Mouse (Mus musculus) spleen, embryonic (tissue): Measurements from ENCODE around the gene Hoxb13.

Experiments used
- CTCF ChIA-PET: fragments of 350-600 bp; sonication (Branson Sonifier 250); formaldehyde crosslinking; loops from one replicate; lab custom pipeline; 2022; lab: Charles Lee

Hoxb13 gene

DNA sequence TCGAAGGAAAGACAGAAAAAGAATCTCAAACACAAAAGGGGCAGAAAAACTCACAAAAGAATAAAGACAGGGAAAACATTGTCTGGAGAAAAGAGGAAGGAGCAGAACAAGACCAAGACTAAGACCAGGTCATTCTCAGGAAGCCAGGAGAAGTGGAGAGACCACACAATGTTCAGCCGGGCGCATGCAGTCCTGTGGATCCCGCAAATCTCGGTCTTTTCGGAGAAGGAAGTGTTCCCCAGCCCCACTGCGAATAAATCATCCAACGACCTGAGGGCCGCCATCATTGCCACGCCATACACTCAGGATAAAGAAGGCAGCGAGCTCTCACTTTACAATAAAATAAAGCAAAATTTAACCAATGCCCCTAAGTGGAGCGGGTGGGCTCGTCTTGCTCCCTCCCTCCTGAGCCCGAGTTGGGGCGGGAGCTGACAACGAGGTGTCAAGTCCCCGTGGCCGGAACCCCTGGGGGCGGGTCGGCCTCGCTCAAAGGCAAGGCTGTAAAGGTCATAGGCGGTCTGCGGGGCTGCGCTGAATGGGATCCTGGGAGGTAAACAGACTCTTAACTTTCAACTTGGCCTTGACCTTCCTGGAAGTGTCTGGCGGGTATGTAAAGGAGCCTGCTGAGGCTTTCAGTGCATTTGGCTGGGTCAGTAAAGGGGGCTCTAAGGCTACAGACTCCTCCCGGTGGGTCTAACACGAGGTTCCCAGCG lies 4.2 kb upstream of the Hoxb13 start:
- CTCF ChIA-PET, result interaction anchor here (0.6 kb wide), 1 partner anchor 1076 kb away, joined by 3 read pairs; no protein-coding TSS in a partner anchor

DNA sequence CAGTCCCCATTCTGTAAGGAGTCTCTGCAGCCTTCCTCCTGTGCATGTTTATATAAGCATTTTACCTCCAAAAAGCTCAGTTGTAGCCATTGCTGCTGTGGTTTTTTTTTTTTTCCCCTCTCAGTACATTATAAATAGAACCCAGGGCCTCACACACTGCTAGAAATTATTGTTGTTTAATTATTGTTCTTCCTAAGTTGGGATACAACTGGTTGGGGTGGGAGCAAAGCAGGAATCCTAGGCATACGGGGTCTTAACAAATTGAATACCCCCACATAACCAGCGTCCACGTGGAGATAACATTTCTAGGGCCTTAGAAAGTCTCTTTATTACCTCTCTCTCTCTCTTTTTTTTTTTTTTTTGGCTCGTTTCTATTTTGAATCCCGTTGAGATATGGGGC lies 3.0 kb upstream of the Hoxb13 start:
- CTCF ChIA-PET, result no interaction called here

DNA sequence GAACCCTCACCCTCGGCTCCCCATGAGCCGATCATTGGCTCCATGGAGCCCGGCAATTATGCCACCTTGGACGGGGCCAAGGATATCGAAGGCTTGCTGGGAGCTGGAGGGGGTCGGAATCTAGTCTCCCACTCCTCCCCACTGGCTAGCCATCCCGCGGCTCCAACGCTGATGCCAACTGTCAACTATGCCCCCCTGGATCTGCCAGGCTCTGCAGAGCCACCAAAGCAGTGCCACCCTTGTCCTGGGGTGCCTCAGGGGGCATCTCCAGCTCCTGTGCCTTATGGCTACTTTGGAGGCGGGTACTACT lies 240 bp downstream of the Hoxb13 start:
- CTCF ChIA-PET, result no interaction called here

DNA sequence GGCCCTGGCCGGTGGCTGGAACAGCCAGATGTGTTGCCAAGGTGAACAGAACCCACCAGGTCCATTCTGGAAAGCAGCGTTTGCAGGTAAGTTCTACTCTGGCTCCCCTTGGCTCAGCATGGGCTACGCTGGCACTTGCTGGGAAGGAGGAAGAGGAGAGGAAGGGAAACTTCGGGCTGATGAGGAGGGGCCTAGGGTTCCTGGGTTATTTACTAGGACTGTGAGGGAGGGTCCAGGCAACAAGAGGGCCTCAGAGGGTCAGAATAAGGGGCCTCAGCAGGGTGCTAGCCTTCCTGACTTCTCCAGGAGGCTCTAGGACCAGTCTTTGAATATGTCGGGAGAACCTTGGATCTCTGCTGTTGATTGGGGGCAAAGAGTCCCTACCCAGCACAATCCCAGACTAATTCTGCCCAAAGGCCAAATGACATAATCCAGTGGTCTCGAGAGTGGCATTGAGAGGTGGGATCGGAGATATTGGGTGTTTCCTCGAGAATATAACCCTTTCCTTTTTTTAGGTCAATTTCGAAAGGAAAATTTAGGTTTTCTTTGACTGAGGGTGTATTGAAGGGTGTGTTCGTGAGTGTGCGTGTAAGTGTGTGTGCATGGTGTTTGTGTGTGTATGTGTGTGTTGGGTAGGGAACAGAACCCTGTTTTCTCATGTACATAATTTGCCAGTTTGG lies 985 bp downstream of the Hoxb13 start:
- CTCF ChIA-PET, result no interaction called here

DNA sequence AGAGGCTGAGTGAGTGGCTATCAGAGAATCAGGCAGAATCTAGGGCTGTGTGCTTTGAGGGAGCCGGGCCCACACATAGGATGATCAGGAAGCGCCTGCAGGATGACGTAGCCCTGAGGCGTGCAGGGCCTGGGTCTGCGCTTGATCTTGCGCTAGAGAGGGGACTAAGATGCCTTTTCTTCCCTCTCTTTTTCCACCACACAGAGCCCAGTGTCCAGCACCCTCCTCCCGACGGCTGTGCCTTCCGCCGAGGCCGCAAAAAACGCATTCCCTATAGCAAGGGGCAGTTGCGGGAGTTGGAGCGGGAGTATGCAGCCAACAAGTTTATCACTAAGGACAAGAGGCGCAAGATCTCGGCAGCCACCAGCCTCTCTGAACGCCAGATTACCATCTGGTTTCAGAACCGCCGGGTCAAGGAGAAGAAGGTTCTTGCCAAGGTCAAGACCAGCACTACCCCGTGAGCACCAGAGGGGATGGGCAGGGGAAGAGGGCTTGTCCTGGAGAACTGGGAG lies 1.7 kb downstream of the Hoxb13 start:
- CTCF ChIA-PET, result no interaction called here

DNA sequence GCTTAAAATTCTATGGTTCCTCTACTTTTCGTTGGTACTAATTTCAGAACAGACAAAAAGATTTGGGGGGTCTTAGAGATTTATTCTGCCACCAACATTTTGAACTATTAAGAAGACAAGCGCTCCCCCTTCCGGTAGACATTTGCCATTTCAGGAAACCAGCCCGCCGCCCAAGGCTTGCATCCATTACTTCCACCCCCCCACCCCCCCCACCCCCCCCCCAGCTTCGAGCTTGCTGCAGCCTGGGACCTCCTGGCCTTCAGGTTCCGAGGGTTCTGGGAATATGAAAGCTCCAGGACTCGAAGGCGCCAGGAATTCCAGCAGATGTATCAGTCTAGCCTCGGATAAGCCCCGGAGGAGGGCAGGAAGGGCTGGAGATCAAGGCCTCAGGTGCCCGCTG lies 4.5 kb downstream of the Hoxb13 start:
- CTCF ChIA-PET, result no interaction called here

DNA sequence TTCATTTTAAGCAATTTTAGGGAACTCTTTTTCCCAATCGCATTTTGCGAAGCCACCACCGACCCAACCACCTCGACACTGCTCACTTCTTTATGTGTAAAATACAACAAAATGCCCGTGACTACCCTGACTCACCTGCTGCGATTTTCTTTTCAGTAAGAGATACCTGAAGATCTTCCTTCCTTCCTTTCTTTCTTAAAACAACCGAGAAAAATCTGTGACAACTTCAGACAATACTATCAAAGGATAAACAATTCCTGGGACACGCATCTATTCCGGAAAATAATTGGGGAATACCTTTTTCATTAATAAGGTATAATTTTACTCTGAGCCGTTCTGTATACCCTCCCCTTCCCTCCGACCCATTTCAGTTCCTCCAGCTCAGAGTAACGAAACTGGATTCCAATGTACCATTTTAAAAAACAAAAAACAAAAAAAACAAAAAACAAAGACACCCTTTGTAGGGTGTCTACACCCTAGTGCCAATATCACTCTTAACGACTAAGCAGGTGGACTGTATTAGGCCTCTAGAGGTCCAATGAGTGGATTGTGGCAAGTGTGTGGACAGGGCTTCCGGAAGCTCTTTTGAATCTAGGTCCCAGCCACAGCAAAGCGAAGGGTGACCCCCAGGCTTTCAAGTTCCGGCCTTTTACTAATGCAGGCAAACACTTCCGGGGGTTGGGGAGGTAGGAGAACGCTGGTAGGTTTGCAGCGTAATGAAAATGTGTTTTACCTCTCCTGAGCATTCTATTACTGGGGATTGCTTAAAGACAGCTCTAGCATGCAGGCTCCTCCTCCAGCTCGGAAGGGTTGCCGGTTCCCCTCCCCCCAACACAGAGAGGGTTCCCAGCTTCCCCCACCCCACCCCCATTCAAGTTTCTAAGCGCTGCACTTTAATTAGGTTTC lies 5.3 kb downstream of the Hoxb13 start:
- CTCF ChIA-PET, result interaction anchor here (0.6 kb wide), 1 partner anchor 72 kb away, joined by 7 read pairs; no protein-coding TSS in a partner anchor

DNA sequence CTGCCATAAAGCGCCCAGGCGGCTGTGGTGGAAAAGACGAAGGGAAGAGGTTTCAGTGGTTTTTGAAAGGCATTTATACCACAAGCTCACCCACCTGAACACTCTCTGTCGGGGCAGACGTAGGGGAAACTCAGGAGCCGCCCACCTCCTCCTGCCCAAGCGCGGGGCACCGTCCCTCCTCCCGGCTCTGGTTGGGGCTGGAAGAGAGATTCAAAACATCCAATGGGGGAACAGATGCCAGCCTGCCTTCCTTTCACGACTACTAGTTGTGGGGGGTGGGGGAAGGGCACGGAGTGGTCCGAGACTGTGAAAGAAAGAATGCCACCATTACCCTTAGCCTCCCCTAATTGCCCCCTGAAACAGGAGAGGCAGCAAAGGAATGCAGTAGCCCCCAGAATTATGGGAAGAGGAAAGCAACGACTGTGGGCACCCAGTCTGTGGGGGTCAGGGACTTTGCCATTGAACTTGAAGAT lies 6.1 kb downstream of the Hoxb13 start:
- CTCF ChIA-PET, result interaction anchor here (0.6 kb wide), 1 partner anchor 71 kb away, joined by 7 read pairs; no protein-coding TSS in a partner anchor

DNA sequence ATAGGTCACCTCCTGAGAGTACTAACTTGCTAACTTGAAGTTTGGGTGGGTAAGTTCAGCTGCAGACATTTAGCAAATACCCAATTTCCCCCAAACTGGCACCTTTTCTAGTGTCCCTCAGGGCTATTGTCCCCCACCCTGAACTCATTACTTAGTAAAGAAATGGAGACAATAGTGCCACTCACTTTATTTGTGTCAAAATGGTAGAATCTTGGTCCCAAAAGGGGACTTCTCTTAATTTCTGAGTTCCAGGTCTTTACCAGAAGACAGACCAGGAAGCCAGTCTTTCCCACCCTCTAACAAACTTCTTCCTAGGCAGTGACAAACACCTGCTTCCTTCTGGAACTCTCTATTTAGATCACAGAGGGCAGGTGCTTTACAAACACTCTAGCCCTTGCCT lies 7.6 kb downstream of the Hoxb13 start:
- CTCF ChIA-PET, result no interaction called here

DNA sequence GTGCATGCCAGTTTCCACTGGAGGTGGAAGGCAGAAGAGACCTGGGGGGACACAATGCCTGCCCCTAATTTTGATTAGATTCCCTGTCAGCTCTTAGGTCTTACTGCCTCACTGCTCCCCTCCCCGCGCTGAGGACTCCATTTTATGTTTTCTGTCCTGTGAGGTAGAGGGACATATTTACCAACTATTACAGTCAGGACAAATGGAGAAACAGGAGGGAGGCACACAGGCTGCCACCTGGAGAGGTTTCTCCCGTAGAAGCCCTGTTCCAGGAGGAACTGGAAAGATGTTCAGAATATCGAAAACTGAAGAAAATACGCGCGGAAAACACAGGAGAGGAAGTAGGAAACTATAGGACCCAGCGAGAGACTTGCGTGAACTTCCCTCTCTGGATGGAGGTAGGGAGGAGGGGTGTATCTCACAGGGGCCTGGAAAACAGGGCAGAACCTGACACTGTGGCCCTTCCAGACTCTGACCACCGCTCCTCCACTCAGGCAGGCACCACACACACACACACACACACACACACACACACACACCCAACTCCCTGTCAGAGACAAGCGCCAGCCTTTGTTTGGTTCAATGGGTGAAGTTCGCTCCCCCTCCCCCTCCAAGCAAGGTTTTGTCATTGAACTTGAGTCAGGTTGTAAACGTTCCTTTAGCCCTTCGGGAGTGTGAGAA lies 8.4 kb downstream of the Hoxb13 start:
- CTCF ChIA-PET, result no interaction called here

DNA sequence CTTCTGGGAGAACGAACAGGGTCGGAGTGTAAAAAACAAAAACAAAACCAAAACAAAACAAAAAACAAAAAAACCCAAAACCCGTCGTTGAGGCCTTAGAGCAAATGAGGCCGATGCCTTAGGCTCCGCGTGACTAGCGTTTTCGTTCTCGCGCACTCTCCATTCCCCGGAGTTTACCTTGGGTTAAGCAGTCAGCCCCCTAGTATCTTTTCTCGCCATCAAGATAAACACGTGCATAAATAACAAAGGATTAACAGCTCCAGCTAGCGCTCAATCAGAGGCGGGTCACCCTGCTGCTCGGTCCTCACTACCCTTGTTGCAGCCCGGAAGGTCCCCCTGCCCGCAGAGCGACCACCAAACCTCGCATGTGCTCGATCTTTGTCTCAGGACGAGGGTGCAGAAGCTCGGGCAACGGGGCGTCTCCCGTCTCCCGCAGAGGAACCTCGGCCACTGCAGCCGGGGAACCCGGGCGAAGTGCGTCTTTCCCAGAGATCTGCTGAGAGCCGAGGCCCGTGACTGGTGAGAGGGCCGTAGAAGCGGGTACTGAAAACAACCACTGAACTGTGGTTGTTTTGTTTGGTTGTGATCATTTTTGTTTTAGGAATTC lies 9.2 kb downstream of the Hoxb13 start:
- CTCF ChIA-PET, result no interaction called here

DNA sequence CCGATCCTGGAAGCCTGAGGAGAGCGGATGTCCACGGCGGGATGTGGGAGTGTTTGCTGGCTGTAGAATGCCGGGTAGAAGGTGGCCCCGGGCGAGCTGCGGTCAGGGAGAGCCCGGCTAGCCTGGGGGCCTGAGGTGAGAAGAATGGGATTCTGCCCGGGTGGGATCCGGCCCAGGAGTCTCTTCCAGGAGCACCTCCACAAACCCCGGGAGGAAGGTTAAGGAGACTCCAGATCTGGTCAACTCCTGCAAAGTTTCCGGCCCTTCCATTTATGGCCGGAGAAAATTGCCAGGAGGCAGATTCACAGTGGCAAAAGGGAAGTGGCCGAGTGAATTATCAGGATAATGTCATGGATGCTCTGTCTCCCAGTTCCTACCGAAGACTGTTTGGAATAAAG lies 9.7 kb downstream of the Hoxb13 start:
- CTCF ChIA-PET, result no interaction called here

DNA sequence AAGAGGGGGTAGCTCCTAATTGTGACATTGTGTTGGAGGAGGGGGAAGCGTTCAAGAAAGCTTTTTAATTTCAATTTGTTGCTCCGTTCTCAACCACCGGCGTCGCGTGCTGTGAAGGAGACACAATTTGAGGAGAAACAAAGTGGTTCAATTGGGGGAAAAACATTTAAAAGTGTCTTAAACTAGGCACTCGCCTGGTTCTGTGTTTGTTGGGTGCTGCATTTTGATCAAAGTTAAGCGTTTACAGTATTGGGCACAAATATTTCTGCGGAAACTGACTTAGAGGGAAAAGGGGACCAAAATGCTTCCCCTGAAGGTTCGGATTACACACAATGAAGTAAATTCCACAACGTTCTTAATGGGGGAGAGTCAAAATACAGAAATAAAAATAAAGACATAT lies 10.2 kb downstream of the Hoxb13 start:
- CTCF ChIA-PET, result no interaction called here

DNA sequence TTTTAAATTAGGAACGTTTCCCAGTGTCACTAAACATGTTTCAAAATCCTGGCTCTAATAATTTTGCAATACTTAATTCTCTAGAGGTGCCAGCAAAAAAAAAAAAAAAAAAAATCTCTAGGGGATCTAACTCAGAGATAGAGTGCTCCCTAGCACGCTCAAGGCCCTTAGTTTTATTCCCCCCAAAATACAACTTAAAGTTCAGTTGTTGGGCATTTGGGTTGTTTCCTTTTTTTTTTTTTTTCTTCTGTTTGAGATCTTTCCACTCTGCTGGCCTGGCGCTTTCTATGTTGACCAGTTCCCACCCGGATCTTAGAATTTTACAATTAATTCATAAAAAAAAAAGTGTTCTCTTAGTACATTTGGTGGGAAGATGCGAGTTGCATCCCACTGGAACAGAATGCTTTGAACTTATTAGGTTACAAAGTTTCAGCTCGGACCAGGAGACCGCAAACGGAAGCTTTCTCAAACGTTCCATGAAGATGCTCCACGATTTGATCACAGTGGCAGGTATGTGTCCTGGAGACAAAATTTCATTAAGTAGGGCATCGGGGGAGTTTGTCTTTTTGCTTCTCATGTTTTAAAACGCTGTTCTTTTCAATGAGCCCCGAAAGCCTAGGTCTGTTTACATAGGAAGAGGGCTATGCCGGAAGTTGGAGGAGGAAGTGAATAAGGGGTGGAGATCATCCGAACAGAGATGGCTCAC lies 11.5 kb downstream of the Hoxb13 start:
- CTCF ChIA-PET, result no interaction called here

DNA sequence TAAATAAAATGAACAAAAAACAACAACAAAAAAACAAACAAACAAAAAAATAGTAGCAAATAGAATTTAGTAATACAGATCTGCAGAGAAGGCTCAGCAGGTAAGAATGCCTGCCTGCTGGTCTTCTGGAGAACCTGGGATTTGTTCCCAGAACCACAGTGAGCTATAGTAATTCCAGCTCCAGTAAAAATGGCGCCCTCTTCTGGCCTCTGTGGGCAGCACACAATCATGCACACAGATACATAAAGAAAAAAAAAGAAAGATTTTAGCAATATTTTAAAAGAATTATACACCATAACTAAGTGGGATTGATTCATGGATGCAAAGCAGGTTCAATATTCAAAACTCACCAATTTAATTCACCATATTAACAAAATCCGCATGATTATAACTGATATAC lies 29.7 kb downstream of the Hoxb13 start:
- CTCF ChIA-PET, result no interaction called here

DNA sequence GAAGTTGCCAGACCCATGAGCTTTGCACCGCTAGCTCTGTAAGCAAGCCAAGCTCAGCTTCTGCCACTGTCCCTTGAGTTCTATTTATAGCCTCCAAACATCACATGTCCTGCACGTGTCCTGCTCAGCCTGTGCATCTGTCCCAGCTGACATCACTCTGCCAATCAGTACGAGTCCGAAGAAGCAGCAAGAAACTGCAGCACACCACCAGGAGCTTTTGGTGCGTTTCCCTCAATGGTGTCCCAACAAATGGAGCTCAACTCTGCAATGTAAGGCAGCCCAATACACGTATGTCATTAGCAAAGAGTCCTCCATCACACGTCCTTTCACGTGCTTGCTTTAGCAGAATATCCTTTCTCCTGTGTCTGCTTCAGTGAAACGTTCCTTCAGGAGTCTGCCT lies 33.6 kb downstream of the Hoxb13 start:
- CTCF ChIA-PET, result interaction anchor here (0.7 kb wide), 1 partner anchor 11 kb away, joined by 3 read pairs; no protein-coding TSS in a partner anchor

DNA sequence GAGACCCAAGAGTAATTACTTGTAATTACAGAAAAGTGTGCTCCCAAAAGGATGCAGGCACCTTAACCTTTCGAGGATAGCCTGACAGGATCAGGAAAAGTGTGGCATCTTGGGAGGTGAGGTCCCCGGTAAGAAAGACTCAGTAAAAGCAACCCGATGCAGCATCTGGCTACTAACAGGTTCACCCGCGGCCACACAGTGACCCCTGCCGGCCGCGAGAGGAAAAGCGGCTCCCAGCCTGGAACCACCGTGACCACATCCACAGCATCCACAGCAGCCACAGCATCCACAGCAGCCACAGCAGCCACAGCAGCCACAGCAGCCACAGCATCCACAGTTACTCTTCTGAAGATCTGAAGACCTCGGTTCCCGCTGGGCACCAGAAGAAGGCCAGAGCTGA lies 40.8 kb downstream of the Hoxb13 start:
- CTCF ChIA-PET, result no interaction called here

DNA sequence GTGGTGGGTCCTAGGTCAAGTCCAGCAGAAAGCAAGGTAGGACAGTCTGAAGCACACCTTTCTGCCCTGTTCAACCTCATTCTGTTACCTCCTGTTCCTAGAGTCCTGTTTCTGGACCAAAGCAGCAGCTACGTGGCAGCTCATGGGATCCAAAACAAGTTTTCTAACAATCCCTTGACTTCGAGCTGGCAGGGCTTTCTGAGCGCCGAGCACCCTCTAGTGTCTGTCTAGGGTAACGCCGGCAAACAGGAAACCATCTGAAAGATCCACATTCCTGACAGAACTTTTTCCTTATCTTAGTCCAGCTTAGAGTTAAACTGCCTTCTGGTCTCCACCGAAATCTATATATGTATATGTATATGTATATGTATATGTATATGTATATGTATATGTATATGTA lies 46.1 kb downstream of the Hoxb13 start:
- CTCF ChIA-PET, result interaction anchor here (0.6 to 0.7 kb wide), 2 partner anchors 46 to 228 kb away, joined by 4 to 11 read pairs; partner anchors contain the start of gene Hoxb7
